Mouse (Mus musculus) hindbrain, embryonic 15.5 days (tissue): ENCODE results near the gene Ppa2. TPM values are rescaled to one million over a fixed set of nuclear protein-coding genes. Genes with fewer than 3 reads are reported as not detected.

Source experiments
- ATAC-seq: fragments of 200-750 bp; cut with Nextera tagmentation; 2 replicates; pipeline ENCODE4 v1.8.0; 2017; ENCODE audit warnings: low read depth, moderate number of reproducible peaks, moderate TSS enrichment; ENCODE audit not compliant: low FRiP score
- H3K27ac ChIP-seq: fragments of 300-500 bp; sonication (generic); replicated peaks from 2 replicates; pipeline ENCODE4 v1.5.1; 2015; ENCODE audit warnings: mild to moderate bottlenecking, inconsistent platforms
- H3K27me3 ChIP-seq: fragments of 300-500 bp; sonication (generic); 2 replicates; pipeline ENCODE4 v1.6.1; 2015; ENCODE audit warnings: control low read depth, inconsistent platforms
- H3K36me3 ChIP-seq: fragments of 300-500 bp; sonication (generic); 2 replicates; pipeline ENCODE4 v1.6.1; 2015; ENCODE audit warnings: control low read depth, inconsistent platforms
- H3K4me1 ChIP-seq: fragments of 300-500 bp; sonication (generic); replicated peaks from 2 replicates; pipeline ENCODE4 v1.6.1; 2015; ENCODE audit warnings: control low read depth, inconsistent platforms
- H3K4me2 ChIP-seq: fragments of 300-500 bp; sonication (generic); 2 replicates; pipeline ENCODE4 v1.6.1; 2015; ENCODE audit warnings: moderate library complexity, mild to moderate bottlenecking, inconsistent platforms
- H3K4me3 ChIP-seq: fragments of 300-500 bp; sonication (generic); 2 replicates; pipeline ENCODE4 v1.5.1; 2015; ENCODE audit warnings: mild to moderate bottlenecking, inconsistent platforms
- H3K9ac ChIP-seq: fragments of 300-500 bp; sonication (generic); 2 replicates; pipeline ENCODE4 v1.6.1; 2015; ENCODE audit warnings: inconsistent platforms
- H3K9me3 ChIP-seq: fragments of 300-500 bp; sonication (generic); 2 replicates; pipeline ENCODE4 v1.6.1; 2016; ENCODE audit warnings: control low read depth, inconsistent platforms
- WGBS: fragments of 180-500 bp; shearing (Covaris S2); methylation state at CpG from one replicate; pipeline ENCODE4 v1.1.7; 2015; 5-methylcytosine and 5-hydroxymethylcytosine counted together
- polyA plus RNA-seq: library from polyadenylated mRNA; unstranded; fragments of >200 nt; fragmentation: Nextera tagmentation; extraction: Ambion mirVana; gene quantifications from 2 replicates; pipeline ENCODE4 v1.2.1, GENCODE M21; 2015

The Ppa2 gene
- polyA plus RNA-seq, 1 experiment from 2014 or later = 80.6 TPM

- H3K27me3 ChIP-seq = no peaks in the 10 kb centered on the region
- no peak overlapping the region for H3K4me3 ChIP-seq
- no peak for ATAC-seq
- H3K4me1 ChIP-seq = no peaks in the 10 kb centered on the region
- no peak overlapping the region for H3K4me2 ChIP-seq
- WGBS = 88% methylated on average over 15 of the region's 15 CpGs
- H3K9me3 ChIP-seq = no peaks in the 10 kb centered on the region
- no peak overlapping the region for H3K9ac ChIP-seq
- H3K36me3 ChIP-seq = no peaks in the 10 kb centered on the region
- H3K27ac ChIP-seq = no peak overlapping the region
Observed at GRCm38 (mm10) chr3:133333267-133334170, 23.6 kb downstream of the Ppa2 start.

GRCm38 (mm10) chr3:133334691-133335090 lies 24.8 kb downstream of the Ppa2 start:
- H3K4me3 ChIP-seq = no peak overlapping the region
- no peaks in the 10 kb centered on the region for H3K27me3 ChIP-seq
- no peaks in the 10 kb centered on the region for H3K9me3 ChIP-seq
- no peak overlapping the region for H3K27ac ChIP-seq
- H3K4me1 ChIP-seq = 0 out of 2 replicates have a peak, but pooled peaks cover 5% of the 10 kb centered on the region
- no peaks in the 10 kb centered on the region for H3K36me3 ChIP-seq
- no peak for ATAC-seq
- no peak overlapping the region for H3K4me2 ChIP-seq
- WGBS = 95% methylated on average over 5 of the region's 5 CpGs
- no peak overlapping the region for H3K9ac ChIP-seq

GRCm38 (mm10) chr3:133335166-133335565 lies 25.3 kb downstream of the Ppa2 start:
- ATAC-seq = no peak
- Histone ChIP-seq H3K36me3 (no peaks in the 10 kb centered on the region), H3K4me3 (no peak overlapping the region), H3K27me3 (no peaks in the 10 kb centered on the region), H3K9ac (no peak overlapping the region), H3K4me1 (0 out of 2 replicates have a peak, but pooled peaks cover 5% of the 10 kb centered on the region), H3K9me3 (no peaks in the 10 kb centered on the region), H3K4me2 (no peak overlapping the region), H3K27ac (no peak overlapping the region)
- WGBS = 90% methylated on average over 2 of the region's 2 CpGs

GRCm38 (mm10) chr3:133336400-133336799 lies 26.5 kb downstream of the Ppa2 start:
- no peak overlapping the region for H3K9ac ChIP-seq
- ATAC-seq = no peak
- H3K4me3 ChIP-seq = no peak overlapping the region
- H3K9me3 ChIP-seq = no peaks in the 10 kb centered on the region
- 0 out of 2 replicates have a peak, but pooled peaks cover 2% of the 10 kb centered on the region for H3K36me3 ChIP-seq
- 0 out of 2 replicates have a peak, but pooled peaks cover 5% of the 10 kb centered on the region for H3K4me1 ChIP-seq
- H3K4me2 ChIP-seq = no peak overlapping the region
- H3K27ac ChIP-seq = no peak overlapping the region
- 82% methylated on average over 7 of the region's 7 CpGs for WGBS
- H3K27me3 ChIP-seq = no peaks in the 10 kb centered on the region

- Histone ChIP-seq H3K4me1 (0 out of 2 replicates have a peak, but pooled peaks cover 5% of the 10 kb centered on the region), H3K36me3 (0 out of 2 replicates have a peak, but pooled peaks cover 3% of the 10 kb centered on the region), H3K4me3 (no peak overlapping the region), H3K9me3 (no peaks in the 10 kb centered on the region), H3K9ac (no peak overlapping the region), H3K27me3 (no peaks in the 10 kb centered on the region), H3K27ac (no peak overlapping the region), H3K4me2 (peak overlapping the region; percentile 13; the same call in 1 of the 2 replicates)
- 60% methylated on average over 9 of the region's 9 CpGs for WGBS
- peak; percentile 53 for ATAC-seq
Observed at GRCm38 (mm10) chr3:133338851-133339356, 29.0 kb downstream of the Ppa2 start.

GRCm38 (mm10) chr3:133339411-133339823 lies 29.5 kb downstream of the Ppa2 start:
- no peaks in the 10 kb centered on the region for H3K9me3 ChIP-seq
- ATAC-seq = peak; percentile 72; the same call in 1 of the 2 replicates
- no peak overlapping the region for H3K9ac ChIP-seq
- H3K4me1 ChIP-seq = 0 out of 2 replicates have a peak, but pooled peaks cover 5% of the 10 kb centered on the region
- H3K4me2 ChIP-seq = peak overlapping the region; percentile 13; the same call in 1 of the 2 replicates
- H3K4me3 ChIP-seq = no peak overlapping the region
- 0 out of 2 replicates have a peak, but pooled peaks cover 3% of the 10 kb centered on the region for H3K36me3 ChIP-seq
- H3K27me3 ChIP-seq = no peaks in the 10 kb centered on the region
- WGBS = 40% methylated on average over 11 of the region's 11 CpGs
- no peak overlapping the region for H3K27ac ChIP-seq

GRCm38 (mm10) chr3:133341106-133341505 lies 31.2 kb downstream of the Ppa2 start:
- no peaks in the 10 kb centered on the region for H3K9me3 ChIP-seq
- no peak overlapping the region for H3K9ac ChIP-seq
- H3K4me2 ChIP-seq = no peak overlapping the region
- no peak overlapping the region for H3K4me3 ChIP-seq
- H3K36me3 ChIP-seq = 0 out of 2 replicates have a peak, but pooled peaks cover 5% of the 10 kb centered on the region
- no peak for ATAC-seq
- H3K27ac ChIP-seq = no peak overlapping the region
- 0 out of 2 replicates have a peak, but pooled peaks cover 5% of the 10 kb centered on the region for H3K4me1 ChIP-seq
- 80% methylated on average over 11 of the region's 11 CpGs for WGBS
- no peaks in the 10 kb centered on the region for H3K27me3 ChIP-seq

- H3K4me3 ChIP-seq = no peak overlapping the region
- 0 out of 2 replicates have a peak, but pooled peaks cover 2% of the 10 kb centered on the region for H3K36me3 ChIP-seq
- no peaks in the 10 kb centered on the region for H3K27me3 ChIP-seq
- no peak overlapping the region for H3K27ac ChIP-seq
- H3K4me1 ChIP-seq = no peaks in the 10 kb centered on the region
- no peak overlapping the region for H3K9ac ChIP-seq
- H3K9me3 ChIP-seq = no peaks in the 10 kb centered on the region
- WGBS = 74% methylated on average over 7 of the region's 7 CpGs
- no peak for ATAC-seq
- no peak overlapping the region for H3K4me2 ChIP-seq
Observed at GRCm38 (mm10) chr3:133347535-133347934, 37.6 kb downstream of the Ppa2 start.

- Histone ChIP-seq H3K9ac (no peak overlapping the region), H3K27ac (no peak overlapping the region), H3K36me3 (0 out of 2 replicates have a peak, but pooled peaks cover 2% of the 10 kb centered on the region), H3K4me2 (no peak overlapping the region), H3K9me3 (no peaks in the 10 kb centered on the region), H3K4me1 (no peaks in the 10 kb centered on the region), H3K4me3 (no peak overlapping the region), H3K27me3 (no peaks in the 10 kb centered on the region)
- 97% methylated on average over 2 of the region's 2 CpGs for WGBS
- ATAC-seq = no peak
Observed at GRCm38 (mm10) chr3:133348847-133349246, 38.9 kb downstream of the Ppa2 start.

GRCm38 (mm10) chr3:133357426-133357974 lies 47.6 kb downstream of the Ppa2 start:
- whole genome bisulfite sequencing = 80% methylated on average over 6 of the region's 6 CpGs
- Histone ChIP-seq H3K27me3 (no peaks in the 10 kb centered on the region), H3K4me3 (no peak overlapping the region), H3K9ac (no peak overlapping the region), H3K4me2 (no peak overlapping the region), H3K9me3 (no peaks in the 10 kb centered on the region), H3K36me3 (no peaks in the 10 kb centered on the region), H3K27ac (no peak overlapping the region), H3K4me1 (no peaks in the 10 kb centered on the region)
- ATAC-seq = no peak

GRCm38 (mm10) chr3:133357977-133358376 lies 48.1 kb downstream of the Ppa2 start:
- no peaks in the 10 kb centered on the region for H3K27me3 ChIP-seq
- no peak overlapping the region for H3K4me2 ChIP-seq
- H3K36me3 ChIP-seq = no peaks in the 10 kb centered on the region
- no peaks in the 10 kb centered on the region for H3K4me1 ChIP-seq
- H3K4me3 ChIP-seq = no peak overlapping the region
- ATAC-seq = no peak
- H3K27ac ChIP-seq = no peak overlapping the region
- H3K9me3 ChIP-seq = no peaks in the 10 kb centered on the region
- no peak overlapping the region for H3K9ac ChIP-seq

GRCm38 (mm10) chr3:133361406-133361805 lies 51.5 kb downstream of the Ppa2 start:
- Histone ChIP-seq H3K4me2 (no peak overlapping the region), H3K27me3 (no peaks in the 10 kb centered on the region), H3K9ac (no peak overlapping the region), H3K4me3 (no peak overlapping the region), H3K36me3 (no peaks in the 10 kb centered on the region), H3K27ac (no peak overlapping the region), H3K9me3 (no peaks in the 10 kb centered on the region), H3K4me1 (no peaks in the 10 kb centered on the region)
- WGBS = 79% methylated on average over 1 of the region's 1 CpGs
- no peak for ATAC-seq
